Mouse (Mus musculus): Measurements from ENCODE around the gene Exd1. TPM values are rescaled to one million over a fixed set of nuclear protein-coding genes. Genes with fewer than 3 reads are reported as not detected.

Gene Exd1
- total RNA-seq (2012; rRNA removed): 1.1 and 2.0 TPM in 2 replicates

GRCm38 (mm10) chr2:119547522-119548370, at the start of gene Exd1, which contains the start of gene Chp1:
Gene Exd1 (minus strand): TSS chr2:119547627.
Gene Chp1 (plus strand): TSS chr2:119547697.
- Histone ChIP-seq H3K27ac (ENCODE audit: insufficient read depth, low read depth, low read length, poor library complexity, severe bottlenecking) (peak within 1 kb of the TSS; percentile 62; the same call in 1 of the 2 replicates), H3K4me3 (ENCODE audit: insufficient read depth in 1 of 2, low read depth in 1 of 2, low read length in 2 of 2, poor library complexity in 1 of 2, severe bottlenecking in 1 of 2) (peak within 1 kb of the TSS; percentile 87 to 96), H3K36me3 (ENCODE audit: control insufficient read depth, insufficient read depth, low read length, poor library complexity, severe bottlenecking) (no peaks in the 10 kb centered on the region), H3K9ac (ENCODE audit: insufficient read depth, low read depth, low read length, poor library complexity, severe bottlenecking) (peak within 1 kb of the TSS; percentile 86), H3K9me3 (ENCODE audit: control insufficient read depth, insufficient read depth, low read depth, low read length) (no peaks in the 10 kb centered on the region), H3K4me1 (ENCODE audit: control insufficient read depth in 2 of 2, insufficient read depth in 2 of 2, low read length in 2 of 2, poor library complexity in 1 of 2) (no peaks in the 10 kb centered on the region)
- in situ Hi-C loops (cut with MboI; ENCODE audit: low sequenced_read_pairs in 2 of 2, unreplicated experiment in 2 of 2): no loop called here
- TF ChIP-seq ZC3H11A (IDR thresholded peaks at IDR 0.05; ENCODE audit: borderline replicate concordance, low read depth, low read length) (no peak; the same call in 1 of the 2 replicates), CHD2 (IDR thresholded peaks at IDR 0.05; ENCODE audit: low read depth, low read length) (peak; percentile 15; the same call in 1 of the 2 replicates), MAFK (IDR thresholded peaks at IDR 0.05; ENCODE audit: insufficient read depth, low read depth, low read length) (no peak)
- DNase-seq (ENCODE audit: low read depth, low spot score): peak; percentile 93

- H3K9ac ChIP-seq (ENCODE audit: insufficient read depth, low read depth, low read length, poor library complexity, severe bottlenecking): no peak overlapping the region
- no peak overlapping the region for H3K27ac ChIP-seq (ENCODE audit: insufficient read depth, low read depth, low read length, poor library complexity, severe bottlenecking)
- no peak overlapping the region for H3K4me3 ChIP-seq (ENCODE audit: insufficient read depth in 1 of 2, low read depth in 1 of 2, low read length in 2 of 2, poor library complexity in 1 of 2, severe bottlenecking in 1 of 2)
- H3K36me3 ChIP-seq (ENCODE audit: control insufficient read depth, insufficient read depth, low read length, poor library complexity, severe bottlenecking): peaks cover 15% of the 10 kb centered on the region
- in situ Hi-C loops (cut with MboI; ENCODE audit: low sequenced_read_pairs in 2 of 2, unreplicated experiment in 2 of 2): no loop called here
- TF ChIP-seq ZNF384 (IDR thresholded peaks at IDR 0.05; ENCODE audit: low read depth, low read length) (no peak), ZC3H11A (IDR thresholded peaks at IDR 0.05; ENCODE audit: borderline replicate concordance, low read depth, low read length) (no peak), MAFK (IDR thresholded peaks at IDR 0.05; ENCODE audit: insufficient read depth, low read depth, low read length) (no peak)
- DNase-seq (ENCODE audit: low read depth, low spot score): no peak
- peaks cover 2 to 4% of the 10 kb centered on the region in 2 experiments; a peak in 1 of 4 replicates for H3K4me1 ChIP-seq (ENCODE audit: control insufficient read depth in 2 of 2, insufficient read depth in 2 of 2, low read length in 2 of 2, poor library complexity in 1 of 2)
- H3K9me3 ChIP-seq (ENCODE audit: control insufficient read depth, insufficient read depth, low read depth, low read length): no peaks in the 10 kb centered on the region
Observed at GRCm38 (mm10) chr2:119596781-119597330, 49.4 kb upstream of the Exd1 start.

- TF ChIP-seq ZNF384 (IDR thresholded peaks at IDR 0.05; ENCODE audit: low read depth, low read length) (no peak), MAFK (IDR thresholded peaks at IDR 0.05; ENCODE audit: insufficient read depth, low read depth, low read length) (no peak), CHD2 (IDR thresholded peaks at IDR 0.05; ENCODE audit: low read depth, low read length) (no peak), HCFC1 (IDR thresholded peaks at IDR 0.05; ENCODE audit: borderline replicate concordance, insufficient read depth, low read length) (no peak), ZC3H11A (IDR thresholded peaks at IDR 0.05; ENCODE audit: borderline replicate concordance, low read depth, low read length) (no peak)
- in situ Hi-C loops (cut with MboI; ENCODE audit: low sequenced_read_pairs in 2 of 2, unreplicated experiment in 2 of 2): no loop called here
- no peak for DNase-seq (ENCODE audit: low read depth, low spot score)
- Histone ChIP-seq H3K4me1 (ENCODE audit: control insufficient read depth in 2 of 2, insufficient read depth in 2 of 2, low read length in 2 of 2, poor library complexity in 1 of 2) (peaks cover 0 to 4% of the 10 kb centered on the region in 2 experiments; a peak in 1 of 4 replicates), H3K27ac (ENCODE audit: insufficient read depth, low read depth, low read length, poor library complexity, severe bottlenecking) (no peak overlapping the region), H3K4me3 (ENCODE audit: insufficient read depth in 1 of 2, low read depth in 1 of 2, low read length in 2 of 2, poor library complexity in 1 of 2, severe bottlenecking in 1 of 2) (peak overlapping the region; percentile 86 to 91; a peak in 3 of 4 replicates), H3K9ac (ENCODE audit: insufficient read depth, low read depth, low read length, poor library complexity, severe bottlenecking) (no peak overlapping the region; the same call in 1 of the 2 replicates), H3K9me3 (ENCODE audit: control insufficient read depth, insufficient read depth, low read depth, low read length) (no peaks in the 10 kb centered on the region), H3K36me3 (ENCODE audit: control insufficient read depth, insufficient read depth, low read length, poor library complexity, severe bottlenecking) (peaks cover 13% of the 10 kb centered on the region)
Observed at GRCm38 (mm10) chr2:119595308-119595707, 47.9 kb upstream of the Exd1 start.

- in situ Hi-C loops (cut with MboI; ENCODE audit: low sequenced_read_pairs in 2 of 2, unreplicated experiment in 2 of 2): no loop called here
- H3K9me3 ChIP-seq (ENCODE audit: control insufficient read depth, insufficient read depth, low read depth, low read length): peaks cover 5% of the 10 kb centered on the region; the same call in 1 of the 2 replicates
- TF ChIP-seq HCFC1 (IDR thresholded peaks at IDR 0.05; ENCODE audit: borderline replicate concordance, insufficient read depth, low read length) (0 out of 2 replicates have a peak, but pooled peaks have one; percentile 36), ZNF384 (IDR thresholded peaks at IDR 0.05; ENCODE audit: low read depth, low read length) (peak; percentile 30; the same call in 1 of the 2 replicates), CHD2 (IDR thresholded peaks at IDR 0.05; ENCODE audit: low read depth, low read length) (peak; percentile 94), MAFK (IDR thresholded peaks at IDR 0.05; ENCODE audit: insufficient read depth, low read depth, low read length) (no peak), ZC3H11A (IDR thresholded peaks at IDR 0.05; ENCODE audit: borderline replicate concordance, low read depth, low read length) (no peak)
- H3K4me3 ChIP-seq (ENCODE audit: insufficient read depth in 1 of 2, low read depth in 1 of 2, low read length in 2 of 2, poor library complexity in 1 of 2, severe bottlenecking in 1 of 2): peak overlapping the region; percentile 86 to 91
- peaks cover 0 to 4% of the 10 kb centered on the region in 2 experiments; a peak in 1 of 4 replicates for H3K4me1 ChIP-seq (ENCODE audit: control insufficient read depth in 2 of 2, insufficient read depth in 2 of 2, low read length in 2 of 2, poor library complexity in 1 of 2)
- peak overlapping the region; percentile 37 for H3K27ac ChIP-seq (ENCODE audit: insufficient read depth, low read depth, low read length, poor library complexity, severe bottlenecking)
- H3K9ac ChIP-seq (ENCODE audit: insufficient read depth, low read depth, low read length, poor library complexity, severe bottlenecking): peak overlapping the region; percentile 80
- peak; percentile 97 for DNase-seq (ENCODE audit: low read depth, low spot score)
- peaks cover 11% of the 10 kb centered on the region for H3K36me3 ChIP-seq (ENCODE audit: control insufficient read depth, insufficient read depth, low read length, poor library complexity, severe bottlenecking)
Observed at GRCm38 (mm10) chr2:119594113-119594981, 46.9 kb upstream of the Exd1 start.

Measured in ES-E14 (cell line).